19 mouse cellular contexts compared by ENCODE assay signal in genomic region chr3:26216231-26216630, GRCm38 (mm10).
DNase-seq lines count a peak whose midpoint lies in the region; ATAC-seq and TF ChIP-seq lines count a peak whose summit lies in the region.
"Had no signal": no experiment of that assay in that cellular context is flagged by ENCODE, and none has a peak within 500 bp of the region (broad histone marks: within the 10 kb centered on the region; RNA-seq: fewer than 3 reads in every experiment).

No protein-coding gene starts in this region.

- H3K4me3 ChIP-seq in kidney, adult 2 months (ENCODE audit: insufficient read depth, low read depth, low read length): no peak overlapping the region
- H3K4me3 ChIP-seq: embryonic facial prominence, embryonic 13.5 days; forebrain, embryonic 13.5 days; heart, adult 2 months; heart, embryonic 15.5 days; hindbrain, embryonic 13.5 days had no signal

- H3K27me3 ChIP-seq in kidney, adult 2 months (replicated peaks; ENCODE audit: control insufficient read depth, insufficient read depth, low read length): no peaks in the 10 kb centered on the region
- H3K27me3 ChIP-seq: embryonic facial prominence, embryonic 13.5 days; forebrain, embryonic 13.5 days; heart, embryonic 15.5 days; hindbrain, embryonic 13.5 days had no signal

- no peak overlapping the region for H3K27ac ChIP-seq in kidney, adult 2 months (ENCODE audit: insufficient read depth, low read depth, low read length)
- H3K27ac ChIP-seq: embryonic facial prominence, embryonic 13.5 days; forebrain, embryonic 13.5 days; heart, adult 2 months; heart, embryonic 15.5 days; hindbrain, embryonic 13.5 days; hindbrain, postnatal 0 days had no signal

- DNase-seq in kidney, adult 2 months: peak; percentile 22
- DNase-seq in kidney, adult 11 months: no peak
- peak; percentile 16 for DNase-seq in kidney, postnatal 14 days
- DNase-seq in kidney, postnatal 25 days: no peak
- peak; percentile 8 for DNase-seq in adrenal gland, postnatal 14 days
- DNase-seq in embryo, embryonic 10 days (ENCODE audit: low spot score): no peak
- DNase-seq: cerebellum, adult 11 months; cerebellum, adult 8-10 months; cerebellum, postnatal 25 days; forebrain, postnatal 0 days; gastrocnemius, postnatal 14 days; heart, adult 2 months; heart, postnatal 14 days had no signal

- H3K36me3 ChIP-seq in kidney, adult 2 months (ENCODE audit: control insufficient read depth, insufficient read depth, low read length): no peaks in the 10 kb centered on the region
- H3K36me3 ChIP-seq: embryonic facial prominence, embryonic 13.5 days; heart, embryonic 15.5 days; hindbrain, embryonic 13.5 days had no signal

- no peaks in the 10 kb centered on the region for H3K4me1 ChIP-seq in kidney, adult 2 months (ENCODE audit: control insufficient read depth, insufficient read depth, low read length)
- H3K4me1 ChIP-seq: embryonic facial prominence, embryonic 13.5 days; forebrain, embryonic 13.5 days; heart, embryonic 15.5 days had no signal

- WGBS in kidney, adult 2 months: 34% methylated on average over 5 of the region's 5 CpGs

- TF ChIP-seq POLR2A in kidney, adult 2 months (IDR thresholded peaks at IDR 0.05; ENCODE audit: low read depth, low read length): no peak

- ATAC-seq in erythroblast, adult 5-6 weeks (replicated peaks; ENCODE audit: low FRiP score, poor library complexity, severe bottlenecking): no peak
- ATAC-seq: forebrain, embryonic 13.5 days; forebrain, postnatal 0 days; hindbrain, postnatal 0 days had no signal

- no peak for TF ChIP-seq CTCF in kidney, adult 2 months (conservative IDR thresholded peaks at IDR 0.05; ENCODE audit: insufficient read depth, insufficient read length, low read depth, low read length)

Comparison
In these comparisons a context has a peak if more than half of its experiments do, and no peak if none do; other contexts are left out.
1. DNase-seq: peak in kidney, adult 2 months (single experiment), kidney, postnatal 14 days (single experiment) and adrenal gland, postnatal 14 days (single experiment); none in kidney, adult 11 months (single experiment), kidney, postnatal 25 days (0 of 2) and embryo, embryonic 10 days (single experiment).